Mouse (Mus musculus) layer of hippocampus, adult 2 months (tissue): Measurements from ENCODE around the gene Rora. TPM values are rescaled to one million over a fixed set of nuclear protein-coding genes. Genes with fewer than 3 reads are reported as not detected.

ENCODE experiments used
- DNase-seq, 2 experiments: peaks; one replicate each; pipeline ENCODE4 v3.0.0; 2022; ENCODE audit warnings: low spot score in 2 of 2
- H3K27ac ChIP-seq: fragments of 200-600 bp; 2 replicates; pipeline ENCODE4 v1.8.1; 2022
- H3K4me3 ChIP-seq: fragments of 200-600 bp; 2 replicates; pipeline ENCODE4 v1.8.1; 2022; ENCODE audit warnings: mild to moderate bottlenecking
- CTCF ChIP-seq: fragments of 200-600 bp; conservative IDR thresholded peaks from 2 replicates; pipeline ENCODE4 v1.8.1; 2022; ENCODE audit warnings: antibody characterized with exemption, mild to moderate bottlenecking, moderate library complexity
- total RNA-seq, 2 experiments: library from RNA; stranded (reverse); gene quantifications; 2 replicates each; pipeline ENCODE4 v1.2.3; 2021

Gene Rora
- total RNA-seq, 2 experiments from 2014 or later = 32.0 to 35.6 TPM

GRCm38 (mm10) chr9:69296418-69296817, 642.8 kb downstream of the Rora start:
- DNase-seq = peak; percentile 49 to 67
- TF ChIP-seq CTCF = peak; percentile 97
- Histone ChIP-seq H3K4me3 (no peak overlapping the region), H3K27ac (no peak overlapping the region)

- DNase-seq = no peak
- no peak for TF ChIP-seq CTCF
- no peak overlapping the region for H3K27ac ChIP-seq
- H3K4me3 ChIP-seq = no peak overlapping the region
These were observed 644.3 kb downstream of the Rora start for GRCm38 (mm10) chr9:69297766-69298375.

- no peak for TF ChIP-seq CTCF
- H3K4me3 ChIP-seq = no peak overlapping the region
- H3K27ac ChIP-seq = no peak overlapping the region
- DNase-seq = no peak
These were observed 645.2 kb downstream of the Rora start for GRCm38 (mm10) chr9:69298566-69299335.

GRCm38 (mm10) chr9:69299484-69299883, 645.9 kb downstream of the Rora start:
- TF ChIP-seq CTCF = no peak
- H3K4me3 ChIP-seq = no peak overlapping the region
- no peak for DNase-seq
- H3K27ac ChIP-seq = no peak overlapping the region

GRCm38 (mm10) chr9:69300296-69300695, 646.7 kb downstream of the Rora start:
- Histone ChIP-seq H3K27ac (peak overlapping the region; percentile 67; the same call in 1 of the 2 replicates), H3K4me3 (no peak overlapping the region)
- TF ChIP-seq CTCF = no peak
- DNase-seq = no peak

GRCm38 (mm10) chr9:69301445-69301844, 647.9 kb downstream of the Rora start:
- DNase-seq = peak; percentile 28 to 57
- no peak for TF ChIP-seq CTCF
- peak overlapping the region; percentile 83 for H3K27ac ChIP-seq
- peak overlapping the region; percentile 28 for H3K4me3 ChIP-seq

- no peak for TF ChIP-seq CTCF
- peak overlapping the region; percentile 83 for H3K27ac ChIP-seq
- DNase-seq = no peak
These were observed 648.4 kb downstream of the Rora start for GRCm38 (mm10) chr9:69301955-69302354.

GRCm38 (mm10) chr9:69302846-69303245, 649.3 kb downstream of the Rora start:
- peak overlapping the region; percentile 64 for H3K27ac ChIP-seq
- TF ChIP-seq CTCF = no peak
- no peak overlapping the region for H3K4me3 ChIP-seq
- no peak for DNase-seq

More at GRCm38 (mm10) chr9:69301955-69302354, 648.4 kb downstream of the Rora start:
- peak overlapping the region; percentile 28 for H3K4me3 ChIP-seq

GRCm38 (mm10) chr9:69303346-69303944, 649.9 kb downstream of the Rora start:
- no peak overlapping the region for H3K4me3 ChIP-seq
- TF ChIP-seq CTCF = no peak
- H3K27ac ChIP-seq = peak overlapping the region; percentile 64; the same call in 1 of the 2 replicates
- DNase-seq = no peak

- no peak for DNase-seq
- no peak overlapping the region for H3K4me3 ChIP-seq
- no peak for TF ChIP-seq CTCF
- H3K27ac ChIP-seq = no peak overlapping the region
These were observed 650.4 kb downstream of the Rora start for GRCm38 (mm10) chr9:69303962-69304361.

- DNase-seq = no peak
- TF ChIP-seq CTCF = no peak
- H3K4me3 ChIP-seq = no peak overlapping the region
- H3K27ac ChIP-seq = no peak overlapping the region
These were observed 650.9 kb downstream of the Rora start for GRCm38 (mm10) chr9:69304492-69304891.

GRCm38 (mm10) chr9:69304991-69305390, 651.4 kb downstream of the Rora start:
- no peak overlapping the region for H3K27ac ChIP-seq
- DNase-seq = no peak

More at GRCm38 (mm10) chr9:69304991-69305390, 651.4 kb downstream of the Rora start:
- H3K4me3 ChIP-seq = no peak overlapping the region
- TF ChIP-seq CTCF = no peak
